ENCODE assay signal across 14 mouse cellular contexts in genomic region chr5:141902544-141903250, GRCm38 (mm10).
A peak's percentile ranks its signal among the peaks of the same experiment; 100 is the strongest.
DNase-seq lines count a peak whose midpoint lies in the region; ATAC-seq lines count a peak whose summit lies in the region.
"Had no signal": no experiment of that assay in that cellular context is flagged by ENCODE, and none has a peak within 500 bp of the region (broad histone marks: within the 10 kb centered on the region; RNA-seq: fewer than 3 reads in every experiment).

No protein-coding gene starts in this region.

- H3K4me3 ChIP-seq in megakaryocyte, embryonic 14.5 days (replicated peaks), result peak overlapping the region; percentile 20
- H3K4me3 ChIP-seq in intestine, embryonic 16.5 days (ENCODE audit: low read length), result no peak overlapping the region
- no peak overlapping the region for H3K4me3 ChIP-seq in forebrain, embryonic 10.5 days
- H3K4me3 ChIP-seq: erythroblast, embryonic 14.5 days had no signal

- H3K27ac ChIP-seq in intestine, embryonic 16.5 days (ENCODE audit: low read length), result no peak overlapping the region
- no peak overlapping the region for H3K27ac ChIP-seq in forebrain, embryonic 10.5 days

- H3K36me3 ChIP-seq in megakaryocyte, embryonic 14.5 days (replicated peaks; ENCODE audit: low read length), result no peaks in the 10 kb centered on the region
- no peaks in the 10 kb centered on the region for H3K36me3 ChIP-seq in intestine, embryonic 16.5 days (ENCODE audit: control insufficient read depth, insufficient read depth, low read length)
- H3K36me3 ChIP-seq in forebrain, embryonic 10.5 days (replicated peaks), result no peaks in the 10 kb centered on the region

- no peak for ATAC-seq in megakaryocyte, adult 5-6 weeks (ENCODE audit: poor library complexity, severe bottlenecking)
- no peak for ATAC-seq in intestine, embryonic 16.5 days
- ATAC-seq: intestine, postnatal 0 days had no signal

- peak; percentile 33 to 49 for DNase-seq in cerebellum, postnatal 10 days
- DNase-seq in cerebellum, adult 11 months, result no peak
- peak; percentile 22 for DNase-seq in heart, postnatal 4 days
- peak; percentile 22 to 37 for DNase-seq in kidney, postnatal 4 days
- DNase-seq in forebrain, embryonic 10.5 days (ENCODE audit: extremely low spot score, low spot score), result no peak
- DNase-seq: cerebellum, adult 8-10 months; gastrocnemius, postnatal 25 days; lung, adult 2 months; thymus, adult 18-20 months had no signal

- 52% methylated on average over 16 of the region's 16 CpGs for WGBS in intestine, embryonic 16.5 days
- 88% methylated on average over 16 of the region's 16 CpGs for WGBS in forebrain, embryonic 10.5 days

- H3K4me1 ChIP-seq in megakaryocyte, embryonic 14.5 days, result no peaks in the 10 kb centered on the region
- H3K4me1 ChIP-seq in intestine, embryonic 16.5 days (ENCODE audit: control insufficient read depth, insufficient read depth, low read length), result no peaks in the 10 kb centered on the region
- H3K4me1 ChIP-seq in forebrain, embryonic 10.5 days, result no peaks in the 10 kb centered on the region

- no peak overlapping the region for H3K4me2 ChIP-seq in intestine, embryonic 16.5 days (ENCODE audit: low read depth, low read length)

- no peaks in the 10 kb centered on the region for H3K27me3 ChIP-seq in megakaryocyte, embryonic 14.5 days (replicated peaks)
- no peaks in the 10 kb centered on the region for H3K27me3 ChIP-seq in intestine, embryonic 16.5 days (replicated peaks; ENCODE audit: control insufficient read depth, insufficient read depth, low read length)
- H3K27me3 ChIP-seq in forebrain, embryonic 10.5 days (ENCODE audit: poor library complexity, severe bottlenecking), result no peaks in the 10 kb centered on the region

- peaks cover 27% of the 10 kb centered on the region for H3K9me3 ChIP-seq in megakaryocyte, embryonic 14.5 days
- H3K9me3 ChIP-seq in intestine, embryonic 16.5 days (ENCODE audit: control insufficient read depth, low read length), result no peaks in the 10 kb centered on the region
- no peaks in the 10 kb centered on the region for H3K9me3 ChIP-seq in forebrain, embryonic 10.5 days

- no peak overlapping the region for H3K9ac ChIP-seq in intestine, embryonic 16.5 days (ENCODE audit: low read depth, low read length)

Comparison
In these comparisons a context has a peak if more than half of its experiments do, and no peak if none do; other contexts are left out.
1. DNase-seq: peak in cerebellum, postnatal 10 days (2 of 2), heart, postnatal 4 days (single experiment) and kidney, postnatal 4 days (2 of 2); none in cerebellum, adult 11 months (single experiment) and forebrain, embryonic 10.5 days (single experiment).